Mouse (Mus musculus) heart, embryonic 16.5 days (tissue): ENCODE data around the gene Lactb. TPM values are rescaled to one million over a fixed set of nuclear protein-coding genes. Genes with fewer than 3 reads are reported as not detected.
"Not testable (repeated sequence)": the region's sequence is repeated elsewhere in the genome, so short reads cannot be mapped to it uniquely, and the experiment has no call there.

Experiments
- ATAC-seq: fragments of 200-750 bp; cut with Nextera tagmentation; replicated peaks from 2 replicates; pipeline ENCODE4 v1.8.0; 2017; ENCODE audit warnings: moderate number of reproducible peaks; ENCODE audit not compliant: insufficient read depth, low FRiP score; ENCODE audit errors: extremely low read depth
- H3K27ac ChIP-seq: fragments of 300-500 bp; sonication (generic); 2 replicates; pipeline ENCODE4 v1.5.1; 2014; ENCODE audit warnings: mild to moderate bottlenecking, low read length, control low read depth, moderate library complexity
- H3K27me3 ChIP-seq: fragments of 300-500 bp; sonication (generic); 2 replicates; pipeline ENCODE4 v1.6.1; 2014; ENCODE audit warnings: low read length, mixed read lengths; ENCODE audit not compliant: control insufficient read depth, insufficient read depth
- H3K36me3 ChIP-seq: fragments of 300-500 bp; sonication (generic); 2 replicates; pipeline ENCODE4 v1.6.1; 2014; ENCODE audit not compliant: control insufficient read depth, insufficient read depth
- H3K4me1 ChIP-seq: fragments of 300-500 bp; sonication (generic); 2 replicates; pipeline ENCODE4 v1.6.1; 2014; ENCODE audit warnings: low read length, mixed read lengths; ENCODE audit not compliant: control insufficient read depth, insufficient read depth
- H3K4me2 ChIP-seq: fragments of 300-500 bp; sonication (generic); 2 replicates; pipeline ENCODE4 v1.6.1; 2014; ENCODE audit warnings: low read depth, mild to moderate bottlenecking, control low read depth, low read length
- H3K4me3 ChIP-seq: fragments of 300-500 bp; sonication (generic); 2 replicates; pipeline ENCODE4 v1.5.1; 2014; ENCODE audit warnings: mild to moderate bottlenecking, control low read depth, low read length
- H3K9ac ChIP-seq: fragments of 300-500 bp; sonication (generic); 2 replicates; pipeline ENCODE4 v1.6.1; 2014; ENCODE audit warnings: low read length, control low read depth
- H3K9me3 ChIP-seq: fragments of 300-500 bp; sonication (generic); replicated peaks from 2 replicates; pipeline ENCODE4 v1.6.1; 2016; ENCODE audit warnings: low read length; ENCODE audit not compliant: control insufficient read depth
- WGBS: fragments of 180-500 bp; shearing (Covaris S2); extraction: QIAGEN DNeasy Blood & Tissue Kit; methylation state at CpG from one replicate; pipeline ENCODE4 v1.1.7; 2014; 5-methylcytosine and 5-hydroxymethylcytosine counted together
- polyA plus RNA-seq: library from polyadenylated mRNA; unstranded; fragments of >200 nt; fragmentation: Nextera tagmentation; extraction: Ambion mirVana; gene quantifications from 2 replicates; pipeline ENCODE4 v1.2.1, GENCODE M21; 2015

The Lactb gene
- polyA plus RNA-seq, 1 experiment from 2014 or later: 6.3 TPM

GRCm38 (mm10) chr9:66913254-66913934, 61.9 kb downstream of the Lactb start:
- not testable (repeated sequence) for H3K27ac ChIP-seq, H3K4me3 ChIP-seq, H3K9me3 ChIP-seq, H3K36me3 ChIP-seq, ATAC-seq, H3K27me3 ChIP-seq, H3K9ac ChIP-seq, H3K4me2 ChIP-seq
- H3K4me1 ChIP-seq: peaks cover 37% of the 10 kb centered on the region
- 87% methylated on average over 5 of the region's 5 CpGs for WGBS

DNA sequence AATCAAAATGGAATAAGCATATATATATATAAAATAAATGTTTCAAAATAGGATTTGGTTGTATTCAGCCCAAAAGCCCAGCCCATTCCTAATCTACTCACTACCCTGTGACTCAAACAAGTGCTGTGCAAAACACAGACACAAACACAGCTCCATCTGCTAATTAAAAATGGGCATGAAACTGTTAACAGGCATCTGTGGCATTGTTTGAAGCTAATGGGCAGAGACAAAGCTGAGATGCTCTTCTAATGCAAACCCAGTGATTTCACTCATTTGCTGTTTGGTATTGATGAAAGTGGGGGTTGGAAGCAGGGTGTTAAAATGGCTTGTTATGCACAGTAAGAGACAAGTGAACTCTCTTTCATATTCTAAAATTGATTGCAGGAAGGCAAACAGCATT, 63.0 kb downstream of the Lactb start:
- no peak overlapping the region for H3K4me2 ChIP-seq
- H3K4me3 ChIP-seq: no peak overlapping the region
- H3K27ac ChIP-seq: no peak overlapping the region
- H3K9ac ChIP-seq: no peak overlapping the region
- H3K9me3 ChIP-seq: no peaks in the 10 kb centered on the region
- peaks cover 32% of the 10 kb centered on the region for H3K4me1 ChIP-seq
- no peaks in the 10 kb centered on the region for H3K27me3 ChIP-seq
- ATAC-seq: no peak
- no peaks in the 10 kb centered on the region for H3K36me3 ChIP-seq

GRCm38 (mm10) chr9:66910677-66911076, 64.6 kb downstream of the Lactb start:
- H3K9ac ChIP-seq: no peak overlapping the region
- no peak overlapping the region for H3K4me3 ChIP-seq
- WGBS: 83% methylated on average over 5 of the region's 5 CpGs
- 0 out of 2 replicates have a peak, but pooled peaks have one; percentile 19 for ATAC-seq
- H3K36me3 ChIP-seq: no peaks in the 10 kb centered on the region
- H3K4me1 ChIP-seq: peaks cover 27% of the 10 kb centered on the region
- no peaks in the 10 kb centered on the region for H3K27me3 ChIP-seq
- no peak overlapping the region for H3K27ac ChIP-seq
- H3K4me2 ChIP-seq: no peak overlapping the region
- H3K9me3 ChIP-seq: no peaks in the 10 kb centered on the region

DNA sequence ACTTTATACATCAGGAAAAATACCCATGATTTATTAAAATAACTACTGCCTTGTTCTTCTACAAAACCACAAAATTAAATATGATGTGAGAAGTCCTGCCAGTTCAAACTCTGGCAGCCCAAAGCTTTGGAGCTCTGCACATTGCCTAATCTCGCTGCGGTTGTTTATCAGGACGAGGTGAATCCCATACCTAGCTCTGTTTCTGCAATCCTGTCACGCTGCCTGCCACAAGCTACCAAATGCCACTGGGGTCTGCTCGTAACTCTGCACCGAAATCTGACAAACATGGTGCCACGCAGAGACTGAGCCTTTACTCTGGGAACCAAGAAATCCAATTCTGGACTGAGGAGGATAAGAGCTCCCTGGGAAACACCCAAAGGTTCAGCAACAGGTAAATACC, 65.4 kb downstream of the Lactb start:
- H3K9ac ChIP-seq: no peak overlapping the region
- no peaks in the 10 kb centered on the region for H3K9me3 ChIP-seq
- no peak overlapping the region for H3K4me2 ChIP-seq
- no peaks in the 10 kb centered on the region for H3K36me3 ChIP-seq
- H3K4me1 ChIP-seq: peaks cover 24% of the 10 kb centered on the region
- WGBS: 70% methylated on average over 7 of the region's 7 CpGs
- peak overlapping the region; percentile 30; the same call in 1 of the 2 replicates for H3K27ac ChIP-seq
- H3K27me3 ChIP-seq: no peaks in the 10 kb centered on the region
- ATAC-seq: no peak
- no peak overlapping the region for H3K4me3 ChIP-seq

GRCm38 (mm10) chr9:66907746-66908397, 67.4 kb downstream of the Lactb start:
- 84% methylated on average over 5 of the region's 5 CpGs for WGBS
- Histone ChIP-seq H3K9me3 (no peaks in the 10 kb centered on the region), H3K36me3 (no peaks in the 10 kb centered on the region)

DNA sequence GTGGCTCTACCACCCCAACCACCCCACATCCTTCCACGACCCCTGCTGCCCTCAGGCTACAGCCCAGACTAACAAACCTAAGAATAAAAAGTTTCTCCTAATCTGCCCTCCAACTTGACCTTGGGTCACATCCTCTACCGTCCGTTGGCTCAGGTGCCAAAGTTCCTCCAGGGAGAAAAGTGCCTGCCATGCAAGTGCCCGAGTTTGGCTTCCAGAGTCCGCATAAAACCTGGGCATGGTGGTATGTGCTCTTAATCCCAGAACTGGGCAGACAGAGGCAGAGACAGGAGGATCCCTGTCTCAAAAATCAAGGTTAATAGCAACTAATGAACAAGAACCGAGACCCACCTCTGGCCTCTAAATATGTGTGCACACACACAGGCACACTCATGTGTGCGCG, 68.2 kb downstream of the Lactb start:
- H3K9me3 ChIP-seq: no peaks in the 10 kb centered on the region
- ATAC-seq: no peak
- H3K27me3 ChIP-seq: no peaks in the 10 kb centered on the region
- H3K4me1 ChIP-seq: peaks cover 14% of the 10 kb centered on the region
- 78% methylated on average over 8 of the region's 8 CpGs for WGBS
- no peak overlapping the region for H3K27ac ChIP-seq
- no peak overlapping the region for H3K4me2 ChIP-seq
- no peak overlapping the region for H3K4me3 ChIP-seq
- no peak overlapping the region for H3K9ac ChIP-seq
- no peaks in the 10 kb centered on the region for H3K36me3 ChIP-seq

More at GRCm38 (mm10) chr9:66907746-66908397, 67.4 kb downstream of the Lactb start:
- peaks cover 14% of the 10 kb centered on the region for H3K4me1 ChIP-seq
- ATAC-seq: no peak
- H3K27ac ChIP-seq: no peak overlapping the region
- no peaks in the 10 kb centered on the region for H3K27me3 ChIP-seq
- no peak overlapping the region for H3K4me3 ChIP-seq
- no peak overlapping the region for H3K4me2 ChIP-seq
- H3K9ac ChIP-seq: no peak overlapping the region

DNA sequence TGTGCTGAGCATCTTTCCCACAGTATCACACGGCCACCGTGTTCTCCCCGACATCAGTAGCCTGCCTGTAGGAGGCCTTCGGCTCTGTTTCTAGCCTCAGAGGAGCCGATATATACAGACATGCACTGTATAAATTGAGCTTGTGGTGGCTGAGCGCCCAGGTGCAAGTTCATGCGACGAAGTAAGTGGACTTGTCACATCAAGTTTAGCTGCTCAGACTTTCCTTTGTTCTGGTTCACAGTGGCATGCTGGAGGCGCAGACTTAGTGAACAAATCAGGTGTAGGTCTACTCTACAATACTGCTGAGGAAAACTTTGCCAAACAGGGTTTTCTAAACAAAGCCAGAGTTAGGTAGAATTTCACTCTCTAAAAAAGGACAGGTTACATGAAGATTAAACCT, 69.3 kb downstream of the Lactb start:
- Histone ChIP-seq H3K9me3 (no peaks in the 10 kb centered on the region), H3K9ac (no peak overlapping the region), H3K4me3 (no peak overlapping the region), H3K27me3 (no peaks in the 10 kb centered on the region), H3K27ac (no peak overlapping the region; the same call in 1 of the 2 replicates), H3K4me2 (no peak overlapping the region), H3K36me3 (no peaks in the 10 kb centered on the region), H3K4me1 (peaks cover 14% of the 10 kb centered on the region)
- WGBS: 76% methylated on average over 9 of the region's 9 CpGs
- 0 out of 2 replicates have a peak, but pooled peaks have one; percentile 32 for ATAC-seq

Other genes starting within 250 kb of the Lactb start
- gene Aph1b, start 180.0 kb downstream of the Lactb start, polyA plus RNA-seq: 6.4 and 7.0 TPM in 2 replicates
- 0.41 and 0.89 TPM in 2 replicates for gene Gm10647, start 178.4 kb downstream of the Lactb start, polyA plus RNA-seq
- 1.6 and 2.0 TPM in 2 replicates for gene Aph1c, start 140.8 kb downstream of the Lactb start, polyA plus RNA-seq
- 17.2 and 17.6 TPM in 2 replicates for gene Rab8b, start 55.8 kb downstream of the Lactb start, polyA plus RNA-seq
- gene Rps27l, start 29.4 kb downstream of the Lactb start, polyA plus RNA-seq: 437 and 444 TPM in 2 replicates
- 5,077 and 5,310 TPM in 2 replicates for gene Tpm1, start 73.9 kb upstream of the Lactb start, polyA plus RNA-seq